Mouse (Mus musculus) myocyte (in vitro differentiated cells): ENCODE measurements around the gene Fam81b. TPM values are rescaled to one million over a fixed set of nuclear protein-coding genes. Genes with fewer than 3 reads are reported as not detected.

Experiments
- H3K27me3 ChIP-seq: one replicate; pipeline ENCODE4 v1.6.1; 2011; ENCODE audit not compliant: control insufficient read depth, insufficient read depth, insufficient read length
- H3K36me3 ChIP-seq: one replicate; pipeline ENCODE4 v1.6.1; 2011; ENCODE audit not compliant: control insufficient read depth, insufficient read depth
- H3K4me2 ChIP-seq: one replicate; pipeline ENCODE4 v1.6.1; 2011; ENCODE audit warnings: low read depth, control low read depth
- H3K4me3 ChIP-seq: one replicate; pipeline ENCODE4 v1.5.1; 2011; ENCODE audit warnings: mild to moderate bottlenecking, control low read depth, moderate library complexity
- H3K79me2 ChIP-seq: one replicate; pipeline ENCODE4 v1.6.1; 2011; ENCODE audit not compliant: control insufficient read depth, insufficient read depth
- H3ac ChIP-seq: one replicate; pipeline ENCODE4 v1.6.1; 2011; ENCODE audit not compliant: control insufficient read depth, insufficient read length
- CEBPB ChIP-seq: IDR thresholded peaks from 2 replicates; pipeline ENCODE4 v1.6.1; 2011; ENCODE audit warnings: mild to moderate bottlenecking, moderate library complexity; ENCODE audit not compliant: poor library complexity, insufficient read depth, severe bottlenecking
- E2F4 ChIP-seq: IDR thresholded peaks from one replicate; pipeline ENCODE4 v1.6.1; 2011; ENCODE audit warnings: mild to moderate bottlenecking, control low read depth, moderate library complexity; ENCODE audit not compliant: insufficient read depth
- MAX ChIP-seq: IDR thresholded peaks from one replicate; pipeline ENCODE4 v1.6.1; 2011; ENCODE audit warnings: low read depth, mild to moderate bottlenecking, control low read depth
- MYOD1 ChIP-seq, 3 experiments: IDR thresholded peaks; one replicate each; pipeline ENCODE4 v1.6.1; 2011; ENCODE audit warnings: control low read depth in 2 of 3, low read depth in 2 of 3, mild to moderate bottlenecking in 2 of 3, moderate library complexity in 1 of 3; ENCODE audit not compliant: insufficient read length in 2 of 3, control insufficient read depth in 1 of 3
- MYOG ChIP-seq, 3 experiments: IDR thresholded peaks; one replicate each; pipeline ENCODE4 v1.6.1; 2011; ENCODE audit warnings: control low read depth in 2 of 3, low read depth in 2 of 3, mild to moderate bottlenecking in 2 of 3; ENCODE audit not compliant: insufficient read length in 2 of 3, control insufficient read depth in 1 of 3, insufficient read depth in 1 of 3
- POLR2A ChIP-seq: IDR thresholded peaks from one replicate; pipeline ENCODE4 v1.6.1; 2011; ENCODE audit warnings: low read depth, mild to moderate bottlenecking, control low read depth, moderate library complexity; ENCODE audit not compliant: insufficient read length
- POLR2AphosphoS2 ChIP-seq: IDR thresholded peaks from one replicate; pipeline ENCODE4 v1.6.1; 2011; ENCODE audit warnings: low read depth, control low read depth; ENCODE audit not compliant: insufficient read length
- REST ChIP-seq: IDR thresholded peaks from one replicate; pipeline ENCODE4 v1.6.1; 2011; ENCODE audit warnings: mild to moderate bottlenecking, control low read depth, moderate library complexity; ENCODE audit not compliant: insufficient read depth, insufficient read length
- SRF ChIP-seq: IDR thresholded peaks from one replicate; pipeline ENCODE4 v1.6.1; 2011; ENCODE audit warnings: low read depth; ENCODE audit not compliant: control insufficient read depth, insufficient read length
- TCF12 ChIP-seq: IDR thresholded peaks from one replicate; pipeline ENCODE4 v1.6.1; 2011; ENCODE audit warnings: mild to moderate bottlenecking, control low read depth; ENCODE audit not compliant: poor library complexity, insufficient read depth, severe bottlenecking
- TCF3 ChIP-seq: IDR thresholded peaks from one replicate; pipeline ENCODE4 v1.6.1; 2011; ENCODE audit warnings: low read depth, control low read depth; ENCODE audit not compliant: insufficient read length
- USF1 ChIP-seq: IDR thresholded peaks from one replicate; pipeline ENCODE4 v1.6.1; 2011; ENCODE audit warnings: low read depth, mild to moderate bottlenecking, control low read depth, moderate library complexity
- polyA plus RNA-seq: library from polyadenylated mRNA; unstranded; fragments of >200 nt; fragmentation: generic; extraction: Trizol; gene quantifications from one replicate; pipeline ENCODE4 v1.2.1, GENCODE M21; 2012; ENCODE audit warnings: missing spikeins

Gene Fam81b
- polyA plus RNA-seq, 1 experiment, result not detected

- Histone ChIP-seq H3K27me3 (no peaks in the 10 kb centered on the region), H3K4me3 (no peak overlapping the region), H3K36me3 (peaks cover 15% of the 10 kb centered on the region), H3K79me2 (no peaks in the 10 kb centered on the region), H3K4me2 (no peak overlapping the region), H3ac (no peak overlapping the region)
- TF ChIP-seq MYOG (IDR thresholded peaks at IDR 0.05; ENCODE audit: control insufficient read depth in 1 of 3, insufficient read depth in 1 of 3, insufficient read length in 2 of 3, low read depth in 2 of 3), result no peak
- TF ChIP-seq USF1, result no peak
- no peak for TF ChIP-seq TCF12
- TF ChIP-seq MAX, result no peak
- no peak for TF ChIP-seq TCF3
- no peak for TF ChIP-seq SRF
- TF ChIP-seq MYOD1 (IDR thresholded peaks at IDR 0.05; ENCODE audit: control insufficient read depth in 1 of 3, insufficient read length in 2 of 3, low read depth in 2 of 3), result no peak
- no peak for TF ChIP-seq POLR2A
- TF ChIP-seq E2F4, result no peak
- TF ChIP-seq REST, result no peak
- no peak for TF ChIP-seq POLR2AphosphoS2
- TF ChIP-seq CEBPB, result no peak
These were observed 147.4 kb downstream of the Fam81b start for GRCm38 (mm10) chr13:76157508-76157907.

DNA sequence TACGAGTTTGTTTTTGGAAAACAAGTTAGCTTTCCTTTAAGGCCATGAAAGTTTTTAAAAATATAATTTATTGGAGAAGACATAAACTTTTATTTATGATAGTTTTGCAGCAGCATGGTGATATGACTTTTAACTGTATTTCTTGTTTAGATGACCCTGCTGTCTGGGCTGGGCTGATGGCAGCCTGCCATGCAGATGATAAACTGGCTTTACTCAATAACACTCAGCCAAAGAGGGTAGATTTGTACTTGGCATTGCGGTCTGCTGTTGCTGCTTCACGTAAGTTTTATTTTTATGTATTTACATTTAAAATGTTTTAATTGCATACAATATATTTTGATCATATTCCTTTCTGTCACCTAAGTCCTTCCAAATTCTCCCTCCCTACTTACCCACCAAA, 147.8 kb downstream of the Fam81b start:
- peaks cover 15% of the 10 kb centered on the region for H3K36me3 ChIP-seq
- no peak for TF ChIP-seq MYOD1 (IDR thresholded peaks at IDR 0.05; ENCODE audit: control insufficient read depth in 1 of 3, insufficient read length in 2 of 3, low read depth in 2 of 3)
- no peak for TF ChIP-seq CEBPB
- TF ChIP-seq REST, result no peak
- no peak for TF ChIP-seq MAX
- TF ChIP-seq TCF12, result no peak
- TF ChIP-seq TCF3, result no peak
- no peak for TF ChIP-seq SRF
- no peak for TF ChIP-seq USF1
- TF ChIP-seq E2F4, result no peak
- no peak for TF ChIP-seq MYOG (IDR thresholded peaks at IDR 0.05; ENCODE audit: control insufficient read depth in 1 of 3, insufficient read depth in 1 of 3, insufficient read length in 2 of 3, low read depth in 2 of 3)
- TF ChIP-seq POLR2A, result no peak
- no peak for TF ChIP-seq POLR2AphosphoS2
- no peak overlapping the region for H3K4me2 ChIP-seq
- no peak overlapping the region for H3K4me3 ChIP-seq
- no peaks in the 10 kb centered on the region for H3K79me2 ChIP-seq
- no peak overlapping the region for H3ac ChIP-seq
- no peaks in the 10 kb centered on the region for H3K27me3 ChIP-seq

Other genes with a start within 250 kb of the Fam81b start
- gene Gpr150, start 248.1 kb downstream of the Fam81b start, polyA plus RNA-seq, result not detected
- 2.4 TPM for gene Arsk, start 206.4 kb downstream of the Fam81b start, polyA plus RNA-seq
- gene Ttc37, start 206.3 kb downstream of the Fam81b start, polyA plus RNA-seq, result 3.9 TPM
- gene Mctp1, start 79.5 kb upstream of the Fam81b start, polyA plus RNA-seq, result 0.67 TPM